9 mouse cellular contexts compared by ENCODE assay signal in the genomic region with DNA sequence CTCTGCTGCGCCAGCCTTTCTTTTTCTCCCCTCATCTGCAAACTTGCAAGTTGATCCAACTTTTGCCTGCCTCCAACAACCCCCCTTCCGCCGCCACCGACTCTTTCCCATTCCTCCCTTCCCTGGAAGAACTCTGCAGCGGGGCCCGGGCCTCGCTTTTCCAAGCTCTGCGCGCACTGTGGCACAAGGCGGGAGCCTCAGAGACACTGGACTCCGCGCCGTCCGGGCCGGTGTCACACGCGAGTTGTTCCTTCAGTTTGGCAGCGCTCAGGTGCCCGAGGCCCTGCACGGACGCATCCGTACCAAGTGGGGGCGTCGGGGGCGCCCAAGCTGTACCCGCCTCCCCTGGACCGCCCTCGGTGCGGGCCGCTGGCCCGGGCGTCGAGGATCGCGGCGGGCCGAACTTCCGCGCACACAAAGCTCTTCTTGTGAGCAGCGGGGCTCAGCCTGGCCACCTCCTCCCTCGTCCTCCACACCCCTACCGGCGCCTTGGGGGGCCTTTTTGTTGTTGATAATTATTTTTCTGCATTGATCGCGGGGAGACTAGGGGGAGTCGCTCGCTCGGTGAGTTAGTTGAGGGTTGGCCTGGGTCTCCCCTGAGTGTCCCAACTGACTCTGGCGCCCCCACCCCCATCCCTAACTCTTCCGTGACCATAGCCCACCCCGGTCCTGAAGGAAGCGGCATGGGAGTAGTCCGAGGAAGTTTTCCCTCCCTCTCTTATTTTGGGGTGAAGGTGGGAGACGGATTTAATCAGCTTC. TPM values are rescaled to one million over a fixed set of nuclear protein-coding genes. Genes with fewer than 3 reads are reported as not detected.
DNase-seq lines count a peak whose midpoint lies in the region; ATAC-seq and TF ChIP-seq lines count a peak whose summit lies in the region.
"Had no signal": no experiment of that assay in that cellular context is flagged by ENCODE, and none has a peak within 500 bp of the region (broad histone marks: within the 10 kb centered on the region; RNA-seq: fewer than 3 reads in every experiment).

No protein-coding gene starts in this region.

- peak overlapping the region; percentile 71 to 80 for H3K4me3 ChIP-seq in MEL (ENCODE audit: control insufficient read depth in 1 of 2, insufficient read depth in 1 of 2, low read depth in 2 of 2, low read length in 2 of 2)
- H3K4me3 ChIP-seq in erythroblast, embryonic 14.5 days (replicated peaks), result peak overlapping the region; percentile 62
- H3K4me3 ChIP-seq in hindbrain, embryonic 16.5 days (ENCODE audit: low read length), result peak overlapping the region; percentile 63
- H3K4me3 ChIP-seq in lung, adult 2 months (replicated peaks; ENCODE audit: extremely low read depth, low read depth, low read length), result peak overlapping the region; percentile 75

- H3K27me3 ChIP-seq in MEL (ENCODE audit: control insufficient read depth in 1 of 2, insufficient read depth in 2 of 2, low read length in 2 of 2), result no peaks in the 10 kb centered on the region
- peaks cover 51% of the 10 kb centered on the region for H3K27me3 ChIP-seq in erythroblast, embryonic 14.5 days (ENCODE audit: control insufficient read depth)
- H3K27me3 ChIP-seq in hindbrain, embryonic 16.5 days (replicated peaks; ENCODE audit: control insufficient read depth, insufficient read depth, low read length), result peaks cover 3% of the 10 kb centered on the region; the same call in 1 of the 2 replicates
- H3K27me3 ChIP-seq: Patski had no signal

- WGBS in hindbrain, embryonic 16.5 days, result 2% methylated on average over 51 of the region's 54 CpGs
- 5% methylated on average over 54 of the region's 54 CpGs for WGBS in lung, adult 2 months

- peaks cover 30% of the 10 kb centered on the region for H3K79me2 ChIP-seq in MEL (ENCODE audit: control insufficient read depth, insufficient read depth, low read length, poor library complexity)

- peak overlapping the region; percentile 78 for H3K4me2 ChIP-seq in hindbrain, embryonic 16.5 days (ENCODE audit: low read length)

- H3K27ac ChIP-seq in MEL (ENCODE audit: control insufficient read depth, low read depth, low read length), result peak overlapping the region; percentile 81
- peak overlapping the region; percentile 90 for H3K27ac ChIP-seq in hindbrain, embryonic 16.5 days (ENCODE audit: low read depth, low read length)

- no peak for TF ChIP-seq EP300 in MEL (IDR thresholded peaks at IDR 0.05; ENCODE audit: low read depth in 1 of 2, low read length in 2 of 2)

- H3K36me3 ChIP-seq in MEL (ENCODE audit: control insufficient read depth in 1 of 2, insufficient read depth in 2 of 2, low read length in 2 of 2), result peaks cover 0 to 24% of the 10 kb centered on the region in 2 experiments; a peak in 2 of 4 replicates
- H3K36me3 ChIP-seq in erythroblast, embryonic 14.5 days (ENCODE audit: control insufficient read depth), result peaks cover 25% of the 10 kb centered on the region
- H3K36me3 ChIP-seq in hindbrain, embryonic 16.5 days (ENCODE audit: control insufficient read depth, insufficient read depth, low read length), result 0 out of 2 replicates have a peak, but pooled peaks cover 5% of the 10 kb centered on the region

- no peak for TF ChIP-seq RAD21 in MEL (IDR thresholded peaks at IDR 0.05; ENCODE audit: low read depth, low read length)

- 0 out of 4 replicates have a peak, but pooled peaks of 1 of the 2 experiments have one; percentile 47 for TF ChIP-seq POLR2A in MEL (IDR thresholded peaks at IDR 0.05; ENCODE audit: control insufficient read depth in 1 of 2, insufficient read depth in 1 of 2, low read depth in 1 of 2, low read length in 2 of 2, poor library complexity in 1 of 2)
- TF ChIP-seq POLR2A in lung, adult 2 months (IDR thresholded peaks at IDR 0.05; ENCODE audit: borderline replicate concordance, extremely low read depth, low read depth, low read length), result peak; percentile 53; the same call in 1 of the 2 replicates

- intact Hi-C loops in gastrocnemius, postnatal 36 days (cut with DNase I), result no loop called here

- no peaks in the 10 kb centered on the region for H3K9me3 ChIP-seq in MEL (replicated peaks; ENCODE audit: insufficient read depth, low read length)
- H3K9me3 ChIP-seq in erythroblast, embryonic 14.5 days (ENCODE audit: control insufficient read depth, low read length), result no peaks in the 10 kb centered on the region; the same call in 1 of the 2 replicates
- H3K9me3 ChIP-seq in hindbrain, embryonic 16.5 days (ENCODE audit: control insufficient read depth, low read length), result no peaks in the 10 kb centered on the region

- peaks cover 0 to 22% of the 10 kb centered on the region in 2 experiments; a peak in 2 of 4 replicates for H3K4me1 ChIP-seq in MEL (ENCODE audit: control insufficient read depth in 1 of 2, insufficient read depth in 2 of 2, low read length in 2 of 2)
- peaks cover 43% of the 10 kb centered on the region for H3K4me1 ChIP-seq in erythroblast, embryonic 14.5 days (ENCODE audit: control insufficient read depth)
- peaks cover 21% of the 10 kb centered on the region for H3K4me1 ChIP-seq in hindbrain, embryonic 16.5 days (ENCODE audit: control insufficient read depth, insufficient read depth, low read depth, low read length)
- peaks cover 23% of the 10 kb centered on the region for H3K4me1 ChIP-seq in lung, adult 2 months (ENCODE audit: control insufficient read depth, insufficient read depth, low read length)

- H3K9ac ChIP-seq in MEL (ENCODE audit: control insufficient read depth, low read depth, low read length, poor library complexity, severe bottlenecking), result peak overlapping the region; percentile 86
- H3K9ac ChIP-seq in hindbrain, embryonic 16.5 days (ENCODE audit: low read depth, low read length), result peak overlapping the region; percentile 78

- peak; percentile 51 for DNase-seq in gastrocnemius, postnatal 10 days
- no peak for DNase-seq in gastrocnemius, postnatal 36 days
- peak; percentile 64 for DNase-seq in MEL (ENCODE audit: low read depth, low spot score)
- peak; percentile 64 for DNase-seq in lung, adult 2 months
- DNase-seq in retina, embryonic 14.5 days (ENCODE audit: low spot score), result peak; percentile 58
- DNase-seq in right cerebral cortex, postnatal 25 days, result no peak

- TF ChIP-seq CTCF in MEL (IDR thresholded peaks at IDR 0.05 in 2 of 3, conservative IDR thresholded peaks at IDR 0.05 in 1 of 3; ENCODE audit: control insufficient read depth in 1 of 3, insufficient read depth in 1 of 3, low read depth in 2 of 3, low read length in 3 of 3, poor library complexity in 1 of 3, severe bottlenecking in 1 of 3), result peak in 1 of 3 experiments; percentile 23; a peak in 2 of 6 replicates
- no peak for TF ChIP-seq CTCF in lung, adult 2 months (IDR thresholded peaks at IDR 0.05; ENCODE audit: insufficient read depth, low read length)

- peak; percentile 25; the same call in 1 of the 2 replicates for ATAC-seq in hindbrain, embryonic 16.5 days

TF ChIP-seq in MEL, 35 proteins besides CTCF, POLR2A, EP300 and RAD21 (continues in another document):
- TF ChIP-seq NELFE (IDR thresholded peaks at IDR 0.05; ENCODE audit: low read depth, low read length), result 0 out of 2 replicates have a peak, but pooled peaks have one; percentile 4

RNA-seq across cellular contexts. Expression of a gene that starts 0.8 kb away (rescaled TPM):
- 100 to 1,000 TPM; 115 to 167 TPM for total RNA-seq in gastrocnemius, postnatal 10 days (2021)
- 10 to 100 TPM; 10.7 to 10.8 TPM for total RNA-seq in gastrocnemius, postnatal 36 days (2021)
- total RNA-seq in MEL (2012; rRNA removed), result 19.4 and 20.1 TPM in 2 replicates
- 10 to 100 TPM in 1 of 2 experiments, not detected in 1; 29.9 TPM for polyA plus RNA-seq in MEL (2012; ENCODE audit: insufficient read depth in 1 of 2, insufficient read length in 2 of 2, low read depth in 1 of 2, low replicate concordance in 2 of 2, missing spikeins in 1 of 2)
- polyA plus RNA-seq in erythroblast, embryonic 14.5 days (2012), result 0.10 and 0.18 TPM in 2 replicates
- polyA plus RNA-seq in hindbrain, embryonic 16.5 days (2015; fragmentation: Nextera tagmentation; extraction: Ambion mirVana), result 45.1 and 56.1 TPM in 2 replicates
- polyA plus RNA-seq in lung, adult 2 months (2012; rRNA removed), result 119 and 130 TPM in 2 replicates

RNA-seq across cellular contexts. Expression of a gene that starts 5.5 kb away (rescaled TPM):
- total RNA-seq in gastrocnemius, postnatal 10 days (2021), result 100 to 1,000 TPM; 141 to 159 TPM
- 10 to 100 TPM; 87.6 to 92.8 TPM for total RNA-seq in gastrocnemius, postnatal 36 days (2021)
- 473 and 532 TPM in 2 replicates for total RNA-seq in MEL (2012; rRNA removed)
- 100 to 1,000 TPM in 1 of 2 experiments, not detected in 1; 469 TPM for polyA plus RNA-seq in MEL (2012; ENCODE audit: insufficient read depth in 1 of 2, insufficient read length in 2 of 2, low read depth in 1 of 2, low replicate concordance in 2 of 2, missing spikeins in 1 of 2)
- polyA plus RNA-seq in erythroblast, embryonic 14.5 days (2012), result 62.3 and 63.5 TPM in 2 replicates
- 218 and 228 TPM in 2 replicates for polyA plus RNA-seq in hindbrain, embryonic 16.5 days (2015; fragmentation: Nextera tagmentation; extraction: Ambion mirVana)
- polyA plus RNA-seq in lung, adult 2 months (2012; rRNA removed), result 185 and 290 TPM in 2 replicates

RNA-seq across cellular contexts. Expression of a gene that starts 14.7 kb away (rescaled TPM):
- total RNA-seq in gastrocnemius, postnatal 10 days (2021), result 1 to 10 TPM; 3.1 to 5.5 TPM
- total RNA-seq in gastrocnemius, postnatal 36 days (2021), result 1 to 10 TPM in 1 of 2 experiments, under 1 TPM in 1; 0.97 to 1.5 TPM
- total RNA-seq in MEL (2012; rRNA removed), result 20.1 and 42.4 TPM in 2 replicates
- 10 to 100 TPM in 1 of 2 experiments, not detected in 1; 65.6 TPM for polyA plus RNA-seq in MEL (2012; ENCODE audit: insufficient read depth in 1 of 2, insufficient read length in 2 of 2, low read depth in 1 of 2, low replicate concordance in 2 of 2, missing spikeins in 1 of 2)
- 0.06 TPM in 1 of 2 replicates, not detected in the other for polyA plus RNA-seq in erythroblast, embryonic 14.5 days (2012)
- 4.9 and 5.9 TPM in 2 replicates for polyA plus RNA-seq in hindbrain, embryonic 16.5 days (2015; fragmentation: Nextera tagmentation; extraction: Ambion mirVana)
- polyA plus RNA-seq in lung, adult 2 months (2012; rRNA removed), result 23.1 and 29.2 TPM in 2 replicates

RNA-seq across cellular contexts. Expression of a gene that starts 31.7 kb away (rescaled TPM):
- total RNA-seq in gastrocnemius, postnatal 10 days (2021), result 10 to 100 TPM; 36.3 to 39.5 TPM
- 10 to 100 TPM; 34.2 to 36.1 TPM for total RNA-seq in gastrocnemius, postnatal 36 days (2021)
- total RNA-seq in MEL (2012; rRNA removed), result 53.6 and 55.4 TPM in 2 replicates
- 100 to 1,000 TPM in 1 of 2 experiments, not detected in 1; 110 TPM for polyA plus RNA-seq in MEL (2012; ENCODE audit: insufficient read depth in 1 of 2, insufficient read length in 2 of 2, low read depth in 1 of 2, low replicate concordance in 2 of 2, missing spikeins in 1 of 2)
- polyA plus RNA-seq in erythroblast, embryonic 14.5 days (2012), result 15.3 and 15.9 TPM in 2 replicates
- polyA plus RNA-seq in hindbrain, embryonic 16.5 days (2015; fragmentation: Nextera tagmentation; extraction: Ambion mirVana), result 31.4 and 35.6 TPM in 2 replicates
- 184 and 199 TPM in 2 replicates for polyA plus RNA-seq in lung, adult 2 months (2012; rRNA removed)

RNA-seq across cellular contexts. Expression of a gene that starts 43.6 kb away (rescaled TPM):
- under 1 TPM in 1 of 2 experiments, not detected in 1; 0.14 TPM for total RNA-seq in gastrocnemius, postnatal 10 days (2021)
- total RNA-seq in gastrocnemius, postnatal 36 days (2021), result not detected
- total RNA-seq in MEL (2012; rRNA removed), result 28.6 and 38.8 TPM in 2 replicates
- 1 to 10 TPM in 1 of 2 experiments, not detected in 1; 4.8 TPM for polyA plus RNA-seq in MEL (2012; ENCODE audit: insufficient read depth in 1 of 2, insufficient read length in 2 of 2, low read depth in 1 of 2, low replicate concordance in 2 of 2, missing spikeins in 1 of 2)
- not detected in 2 replicates for polyA plus RNA-seq in erythroblast, embryonic 14.5 days (2012)
- 38.5 and 39.5 TPM in 2 replicates for polyA plus RNA-seq in hindbrain, embryonic 16.5 days (2015; fragmentation: Nextera tagmentation; extraction: Ambion mirVana)
- polyA plus RNA-seq in lung, adult 2 months (2012; rRNA removed), result 3.0 TPM in 2 replicates

Comparison
In these comparisons a context has a peak if more than half of its experiments do, and no peak if none do; other contexts are left out.
1. DNase-seq: peak in gastrocnemius, postnatal 10 days (single experiment), MEL (single experiment), lung, adult 2 months (single experiment) and retina, embryonic 14.5 days (single experiment); none in gastrocnemius, postnatal 36 days (0 of 2) and right cerebral cortex, postnatal 25 days (single experiment).
2. Peak in every context shown above with its lines, with median percentiles within 50 percentile points of each other: H3K4me3 ChIP-seq.